Mouse (Mus musculus) limb, embryonic 14.5 days (tissue): Measurements from ENCODE around the gene St6galnac4. TPM values are rescaled to one million over a fixed set of nuclear protein-coding genes. Genes with fewer than 3 reads are reported as not detected.
A peak's percentile ranks its signal among the peaks of the same experiment; 100 is the strongest.

Experiments
- ATAC-seq: fragments of 200-750 bp; cut with Nextera tagmentation; 2 replicates; pipeline ENCODE4 v1.8.0; 2017; ENCODE audit warnings: low read depth, moderate number of reproducible peaks, moderate TSS enrichment; ENCODE audit not compliant: low FRiP score
- DNase-seq: peaks from one replicate; pipeline ENCODE4 v3.0.0-alpha.2; 2015; ENCODE audit warnings: low spot score
- H3K27ac ChIP-seq: fragments of 300-500 bp; sonication (generic); replicated peaks from 2 replicates; pipeline ENCODE4 v1.5.1; 2014; ENCODE audit warnings: low read depth, mild to moderate bottlenecking, low read length, moderate library complexity, mixed read lengths
- H3K27me3 ChIP-seq: fragments of 300-500 bp; sonication (generic); 2 replicates; pipeline ENCODE4 v1.6.1; 2014; ENCODE audit warnings: low read length, mixed read lengths; ENCODE audit not compliant: control insufficient read depth, insufficient read depth
- H3K36me3 ChIP-seq: fragments of 300-500 bp; sonication (generic); 2 replicates; pipeline ENCODE4 v1.6.1; 2014; ENCODE audit warnings: mild to moderate bottlenecking, low read length, moderate library complexity, mixed read lengths; ENCODE audit not compliant: control insufficient read depth, insufficient read depth
- H3K4me1 ChIP-seq: fragments of 300-500 bp; sonication (generic); 2 replicates; pipeline ENCODE4 v1.6.1; 2014; ENCODE audit warnings: antibody characterized with exemption, low read length, mixed read lengths; ENCODE audit not compliant: control insufficient read depth, insufficient read depth
- H3K4me2 ChIP-seq: fragments of 300-500 bp; sonication (generic); replicated peaks from 2 replicates; pipeline ENCODE4 v1.6.1; 2014; ENCODE audit warnings: low read depth, mild to moderate bottlenecking, low read length, moderate library complexity; ENCODE audit not compliant: severe bottlenecking
- H3K4me3 ChIP-seq: fragments of 300-500 bp; sonication (generic); replicated peaks from 2 replicates; pipeline ENCODE4 v1.5.1; 2014; ENCODE audit warnings: low read length
- H3K9ac ChIP-seq: fragments of 300-500 bp; sonication (generic); 2 replicates; pipeline ENCODE4 v1.6.1; 2014; ENCODE audit warnings: mild to moderate bottlenecking, low read depth, low read length, moderate library complexity; ENCODE audit not compliant: severe bottlenecking
- H3K9me3 ChIP-seq: fragments of 300-500 bp; sonication (generic); 2 replicates; pipeline ENCODE4 v1.6.1; 2016; ENCODE audit warnings: low read length; ENCODE audit not compliant: control insufficient read depth
- POLR2A ChIP-seq: fragments of 200-500 bp; IDR thresholded peaks from 2 replicates; pipeline ENCODE4 v1.8.0; 2012; ENCODE audit warnings: inconsistent platforms, mild to moderate bottlenecking, moderate library complexity, borderline replicate concordance; ENCODE audit not compliant: insufficient read depth, insufficient read length; ENCODE audit errors: extremely low read depth
- WGBS: fragments of 180-500 bp; shearing (Covaris S2); extraction: QIAGEN DNeasy Blood & Tissue Kit; methylation state at CpG from one replicate; pipeline ENCODE4 v1.1.7; 2014; 5-methylcytosine and 5-hydroxymethylcytosine counted together
- polyA plus RNA-seq, 2 experiments: library from polyadenylated mRNA; depleted of rRNA in 1 of 2; stranded (reverse) in 1 of 2; unstranded in 1 of 2; fragments of >200 nt; fragmentation: Nextera tagmentation in 1 of 2; extraction: Ambion mirVana in 1 of 2; gene quantifications; 2 replicates each; pipeline versions ENCODE4 v1.2.1 to v1.2.3; 2012 to 2014

St6galnac4 gene
- polyA plus RNA-seq, 2 experiments, result 31.8 to 33.9 TPM

GRCm38 (mm10) chr2:32601417-32602065 lies 14.6 kb downstream of the St6galnac4 start:
- Histone ChIP-seq H3K9me3 (no peaks in the 10 kb centered on the region), H3K36me3 (peaks cover 16% of the 10 kb centered on the region), H3K27ac (peak overlapping the region; percentile 50; the same call in 1 of the 2 replicates), H3K4me2 (no peak overlapping the region), H3K4me3 (no peak overlapping the region), H3K9ac (peak overlapping the region; percentile 32; the same call in 1 of the 2 replicates), H3K4me1 (peaks cover 12% of the 10 kb centered on the region; the same call in 1 of the 2 replicates), H3K27me3 (no peaks in the 10 kb centered on the region)
- 24% methylated on average over 8 of the region's 8 CpGs for WGBS
- DNase-seq (no peak), ATAC-seq (peak; percentile 58; the same call in 1 of the 2 replicates)
- TF ChIP-seq POLR2A, result no peak

DNA sequence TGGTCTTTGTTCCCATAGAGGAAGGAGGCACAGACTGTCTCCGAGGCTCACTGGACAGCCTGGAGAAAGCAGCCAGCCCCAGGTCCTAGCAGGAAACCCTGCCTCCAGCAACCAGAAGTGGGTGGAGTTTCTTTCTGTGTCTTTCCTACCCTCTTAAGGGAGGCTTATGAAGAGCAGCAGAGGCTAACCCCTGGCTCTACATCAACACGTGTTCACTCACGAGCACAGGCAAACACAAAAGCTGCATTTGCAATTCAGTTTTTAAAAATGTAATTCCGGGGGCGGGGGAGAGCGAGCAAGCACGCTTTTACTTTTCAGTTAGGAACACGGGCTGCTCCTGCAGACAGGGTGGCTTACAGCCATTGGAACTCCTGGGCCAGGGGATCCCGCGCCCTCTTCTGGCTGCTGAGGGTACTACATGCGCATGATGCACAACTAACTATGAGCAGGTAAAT lies 15.7 kb downstream of the St6galnac4 start:
- Histone ChIP-seq H3K4me3 (peak overlapping the region; percentile 29), H3K27ac (peak overlapping the region; percentile 50), H3K36me3 (peaks cover 5% of the 10 kb centered on the region), H3K4me1 (peaks cover 16% of the 10 kb centered on the region), H3K9me3 (no peaks in the 10 kb centered on the region), H3K4me2 (peak overlapping the region; percentile 47), H3K27me3 (no peaks in the 10 kb centered on the region), H3K9ac (peak overlapping the region; percentile 22; the same call in 1 of the 2 replicates)
- peak; percentile 47; the same call in 1 of the 2 replicates for ATAC-seq
- WGBS, result 2% methylated on average over 11 of the region's 11 CpGs
- TF ChIP-seq POLR2A, result no peak
- peak; percentile 78 for DNase-seq

DNA sequence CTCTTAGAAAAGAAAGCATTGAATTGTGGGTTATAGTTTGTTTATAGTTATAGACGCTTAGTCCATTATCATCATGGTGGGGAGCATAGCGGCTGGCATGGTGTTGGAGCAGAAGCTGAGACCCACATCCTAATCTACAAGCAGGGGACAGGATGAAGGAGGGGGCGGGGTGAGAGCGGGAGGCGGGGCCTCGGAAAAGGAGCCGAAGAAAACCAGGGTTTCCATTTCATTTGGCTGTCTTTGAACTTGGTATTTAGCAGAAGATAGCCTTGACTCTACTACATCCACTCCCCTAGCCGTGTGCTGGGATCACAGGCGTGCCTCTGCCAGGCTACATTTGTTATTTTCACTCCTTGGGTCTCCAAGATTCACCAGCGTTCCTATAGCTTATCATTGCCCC lies 17.7 kb downstream of the St6galnac4 start:
- ATAC-seq, result no peak

DNA sequence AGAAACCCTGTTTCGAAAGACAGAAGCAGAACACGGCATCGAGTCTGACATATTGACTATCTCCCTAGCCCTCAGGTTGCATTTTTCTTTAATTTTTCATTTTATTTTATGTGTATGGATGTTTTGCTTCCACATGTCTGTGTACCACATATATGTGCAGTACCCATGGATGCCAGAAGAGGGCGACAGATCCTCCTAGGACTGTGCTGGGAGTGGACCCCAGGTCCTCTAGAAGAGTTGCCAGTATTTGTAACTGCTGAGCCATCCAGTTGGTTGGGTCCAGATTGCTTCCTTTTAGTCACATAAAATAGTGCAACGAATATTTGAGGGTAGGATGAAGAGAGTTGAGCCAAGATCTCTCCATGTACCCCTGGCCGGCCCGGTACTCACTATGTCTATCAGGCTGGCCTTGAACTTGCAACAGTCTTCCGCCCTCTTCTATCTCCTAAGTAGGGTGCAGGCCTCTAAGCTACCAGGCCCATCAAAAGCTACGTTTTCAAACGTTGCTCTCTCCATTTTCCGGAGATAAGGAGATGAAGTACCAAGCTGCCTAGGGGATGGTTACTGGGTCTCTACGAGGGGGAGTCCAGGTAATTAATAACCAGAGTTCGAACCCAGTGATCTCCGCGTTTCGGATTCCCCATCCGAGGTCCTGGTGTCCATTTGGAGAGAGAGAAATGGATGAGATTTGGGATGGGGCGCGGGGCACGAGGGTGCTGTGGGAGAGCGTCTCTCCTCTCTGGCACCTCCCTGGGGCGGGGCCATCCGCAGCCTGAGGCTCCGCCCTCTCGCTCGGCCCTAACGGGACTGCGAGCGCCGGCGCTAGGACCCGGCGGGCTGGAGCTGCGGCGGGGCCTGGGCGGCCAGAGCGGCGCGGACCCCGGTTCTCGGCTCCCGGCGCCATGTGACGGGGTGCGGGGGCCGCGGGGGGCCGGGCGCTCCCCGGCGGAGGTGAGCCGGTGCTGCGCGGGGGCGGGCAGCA lies 19.6 kb downstream of the St6galnac4 start:
- TF ChIP-seq POLR2A, result no peak
- Histone ChIP-seq H3K4me1 (peaks cover 26% of the 10 kb centered on the region), H3K36me3 (no peaks in the 10 kb centered on the region), H3K9ac (peak overlapping the region; percentile 85), H3K9me3 (no peaks in the 10 kb centered on the region), H3K27me3 (no peaks in the 10 kb centered on the region), H3K27ac (peak overlapping the region; percentile 35; the same call in 1 of the 2 replicates), H3K4me3 (peak overlapping the region; percentile 82), H3K4me2 (peak overlapping the region; percentile 79)
- ATAC-seq (peak; percentile 87), DNase-seq (peak; percentile 79)
- 22% methylated on average over 28 of the region's 55 CpGs for WGBS

More for the DNA sequence above, 17.7 kb downstream of the St6galnac4 start:
- no peak for DNase-seq
- no peaks in the 10 kb centered on the region for H3K36me3 ChIP-seq
- no peaks in the 10 kb centered on the region for H3K27me3 ChIP-seq
- no peak overlapping the region for H3K27ac ChIP-seq
- no peak for TF ChIP-seq POLR2A
- H3K9ac ChIP-seq, result no peak overlapping the region
- peaks cover 30% of the 10 kb centered on the region for H3K4me1 ChIP-seq
- WGBS, result 47% methylated on average over 10 of the region's 10 CpGs
- H3K4me3 ChIP-seq, result no peak overlapping the region
- H3K4me2 ChIP-seq, result no peak overlapping the region
- no peaks in the 10 kb centered on the region for H3K9me3 ChIP-seq
